Mouse (Mus musculus): ENCODE results near the gene Esrrb.

Gene Esrrb

DNA sequence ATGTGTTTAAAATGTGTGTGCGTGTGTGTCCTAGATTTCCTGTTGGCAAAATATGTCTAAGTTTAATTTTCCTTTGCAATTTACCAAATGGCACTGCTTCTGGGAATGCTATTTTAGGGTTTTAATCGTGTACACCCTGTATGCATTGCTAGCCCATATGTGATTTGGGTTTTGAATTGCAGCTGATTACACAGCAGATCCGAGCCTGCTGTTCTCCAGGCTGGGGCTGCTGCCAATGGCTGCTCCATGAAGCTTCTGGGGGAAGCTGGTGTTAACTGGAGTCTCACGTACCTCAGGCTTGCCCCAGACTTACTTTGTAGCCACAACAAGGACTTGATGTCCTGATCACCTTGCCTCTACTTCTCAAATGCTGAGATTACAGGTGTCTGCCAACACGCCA, 205.1 kb downstream of the Esrrb start:
- DNase-seq (ENCODE audit: low spot score in 2 of 2): peak; percentile 15 to 55

Data from left cerebral cortex, adult 9 months (tissue).